Mouse (Mus musculus) embryonic facial prominence, embryonic 15.5 days (tissue): ENCODE data around the gene Heatr6. TPM values are rescaled to one million over a fixed set of nuclear protein-coding genes. Genes with fewer than 3 reads are reported as not detected.

Experiments used
- ATAC-seq: fragments of 200-750 bp; cut with Nextera tagmentation; 2 replicates; pipeline ENCODE4 v1.8.0; 2017; ENCODE audit warnings: low read depth, moderate TSS enrichment; ENCODE audit not compliant: insufficient number of reproducible peaks, low FRiP score, low TSS enrichment
- H3K27ac ChIP-seq: fragments of 300-500 bp; sonication (generic); replicated peaks from 2 replicates; pipeline ENCODE4 v1.5.1; 2015; ENCODE audit warnings: mild to moderate bottlenecking, inconsistent platforms
- H3K27me3 ChIP-seq: fragments of 300-500 bp; sonication (generic); 2 replicates; pipeline ENCODE4 v1.6.1; 2015; ENCODE audit warnings: inconsistent platforms
- H3K36me3 ChIP-seq: fragments of 300-500 bp; sonication (generic); 2 replicates; pipeline ENCODE4 v1.6.1; 2015; ENCODE audit warnings: mild to moderate bottlenecking, inconsistent platforms
- H3K4me1 ChIP-seq: fragments of 300-500 bp; sonication (generic); 2 replicates; pipeline ENCODE4 v1.6.1; 2015; ENCODE audit warnings: inconsistent platforms
- H3K4me2 ChIP-seq: fragments of 300-500 bp; sonication (generic); replicated peaks from 2 replicates; pipeline ENCODE4 v1.6.1; 2015; ENCODE audit warnings: mild to moderate bottlenecking, inconsistent platforms
- H3K4me3 ChIP-seq: fragments of 300-500 bp; sonication (generic); replicated peaks from 2 replicates; pipeline ENCODE4 v1.5.1; 2015; ENCODE audit warnings: mild to moderate bottlenecking, inconsistent platforms
- H3K9ac ChIP-seq: fragments of 300-500 bp; sonication (generic); 2 replicates; pipeline ENCODE4 v1.6.1; 2015; ENCODE audit warnings: inconsistent platforms
- H3K9me3 ChIP-seq: fragments of 300-500 bp; sonication (generic); replicated peaks from 2 replicates; pipeline ENCODE4 v1.6.1; 2016; ENCODE audit warnings: inconsistent platforms
- WGBS: fragments of 180-500 bp; shearing (Covaris S2); methylation state at CpG from one replicate; pipeline ENCODE4 v1.1.7; 2015; 5-methylcytosine and 5-hydroxymethylcytosine counted together
- polyA plus RNA-seq: library from polyadenylated mRNA; unstranded; fragments of >200 nt; fragmentation: Nextera tagmentation; extraction: Ambion mirVana; gene quantifications from 2 replicates; pipeline ENCODE4 v1.2.1, GENCODE M21; 2015

The Heatr6 gene
- polyA plus RNA-seq, 1 experiment from 2014 or later = 27.3 TPM

GRCm38 (mm10) chr11:83734215-83734614, 19.3 kb upstream of the Heatr6 start:
- Histone ChIP-seq H3K27me3 (no peaks in the 10 kb centered on the region), H3K27ac (no peak overlapping the region), H3K4me1 (no peaks in the 10 kb centered on the region), H3K9me3 (no peaks in the 10 kb centered on the region), H3K9ac (no peak overlapping the region), H3K36me3 (no peaks in the 10 kb centered on the region), H3K4me2 (no peak overlapping the region), H3K4me3 (no peak overlapping the region)
- ATAC-seq = no peak
- WGBS = 78% methylated on average over 1 of the region's 1 CpGs

DNA sequence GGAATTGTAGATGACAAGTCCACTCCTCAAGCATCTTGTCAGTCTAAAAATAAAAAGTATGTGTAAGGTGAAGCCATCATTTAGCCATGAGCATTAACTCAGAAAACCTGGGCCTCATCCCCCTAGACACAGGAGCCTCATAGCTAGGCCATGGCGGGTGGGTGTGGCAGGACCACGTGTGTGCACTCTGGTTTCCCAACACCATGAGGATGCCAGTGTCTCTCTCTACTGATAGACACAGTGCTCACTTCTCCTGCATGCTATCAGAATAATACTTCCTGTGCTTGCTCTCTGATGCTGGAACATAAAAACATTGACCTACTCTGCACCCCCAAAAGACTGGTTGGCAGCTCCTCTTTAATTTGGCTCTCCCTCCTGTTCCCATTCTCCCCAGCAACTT, 17.6 kb upstream of the Heatr6 start:
- Histone ChIP-seq H3K4me3 (no peak overlapping the region), H3K9me3 (no peaks in the 10 kb centered on the region), H3K9ac (no peak overlapping the region), H3K36me3 (no peaks in the 10 kb centered on the region), H3K27ac (no peak overlapping the region), H3K27me3 (peaks cover 3% of the 10 kb centered on the region; the same call in 1 of the 2 replicates), H3K4me1 (no peaks in the 10 kb centered on the region), H3K4me2 (no peak overlapping the region)
- no peak for ATAC-seq
- 67% methylated on average over 2 of the region's 2 CpGs for WGBS

- no peak overlapping the region for H3K27ac ChIP-seq
- no peak overlapping the region for H3K4me3 ChIP-seq
- H3K27me3 ChIP-seq = peaks cover 13% of the 10 kb centered on the region; the same call in 1 of the 2 replicates
- H3K4me2 ChIP-seq = no peak overlapping the region
- H3K36me3 ChIP-seq = no peaks in the 10 kb centered on the region
- no peaks in the 10 kb centered on the region for H3K9me3 ChIP-seq
- no peaks in the 10 kb centered on the region for H3K4me1 ChIP-seq
- no peak overlapping the region for H3K9ac ChIP-seq
- 67% methylated on average over 3 of the region's 3 CpGs for WGBS
- ATAC-seq = no peak
Observed at GRCm38 (mm10) chr11:83737109-83737558, 16.4 kb upstream of the Heatr6 start.

- Histone ChIP-seq H3K27ac (no peak overlapping the region), H3K4me2 (no peak overlapping the region), H3K4me1 (no peaks in the 10 kb centered on the region), H3K9ac (no peak overlapping the region), H3K4me3 (no peak overlapping the region), H3K9me3 (no peaks in the 10 kb centered on the region), H3K36me3 (no peaks in the 10 kb centered on the region), H3K27me3 (peaks cover 13% of the 10 kb centered on the region; the same call in 1 of the 2 replicates)
- WGBS = 25% methylated on average over 5 of the region's 5 CpGs
- ATAC-seq = no peak
Observed at GRCm38 (mm10) chr11:83739241-83739640, 14.3 kb upstream of the Heatr6 start.

- H3K4me1 ChIP-seq = no peaks in the 10 kb centered on the region
- H3K27ac ChIP-seq = no peak overlapping the region
- WGBS = 78% methylated on average over 4 of the region's 4 CpGs
- no peaks in the 10 kb centered on the region for H3K9me3 ChIP-seq
- ATAC-seq = no peak
- H3K27me3 ChIP-seq = peaks cover 18% of the 10 kb centered on the region; the same call in 1 of the 2 replicates
- no peak overlapping the region for H3K9ac ChIP-seq
- no peak overlapping the region for H3K4me3 ChIP-seq
- H3K4me2 ChIP-seq = no peak overlapping the region
- H3K36me3 ChIP-seq = no peaks in the 10 kb centered on the region
Observed at GRCm38 (mm10) chr11:83740443-83740991, 13.0 kb upstream of the Heatr6 start.

GRCm38 (mm10) chr11:83741841-83742240, 11.7 kb upstream of the Heatr6 start:
- Histone ChIP-seq H3K9me3 (no peaks in the 10 kb centered on the region), H3K4me3 (no peak overlapping the region), H3K27ac (no peak overlapping the region), H3K36me3 (no peaks in the 10 kb centered on the region), H3K9ac (no peak overlapping the region), H3K4me2 (no peak overlapping the region), H3K4me1 (no peaks in the 10 kb centered on the region), H3K27me3 (peaks cover 18% of the 10 kb centered on the region; the same call in 1 of the 2 replicates)
- ATAC-seq = no peak
- 74% methylated on average over 5 of the region's 5 CpGs for WGBS

GRCm38 (mm10) chr11:83742731-83743355, 10.7 kb upstream of the Heatr6 start:
- ATAC-seq = no peak
- Histone ChIP-seq H3K27ac (no peak overlapping the region), H3K4me1 (no peaks in the 10 kb centered on the region), H3K36me3 (no peaks in the 10 kb centered on the region), H3K9ac (no peak overlapping the region), H3K9me3 (no peaks in the 10 kb centered on the region), H3K4me2 (no peak overlapping the region), H3K27me3 (peaks cover 20% of the 10 kb centered on the region; the same call in 1 of the 2 replicates), H3K4me3 (no peak overlapping the region)
- 59% methylated on average over 9 of the region's 9 CpGs for WGBS

DNA sequence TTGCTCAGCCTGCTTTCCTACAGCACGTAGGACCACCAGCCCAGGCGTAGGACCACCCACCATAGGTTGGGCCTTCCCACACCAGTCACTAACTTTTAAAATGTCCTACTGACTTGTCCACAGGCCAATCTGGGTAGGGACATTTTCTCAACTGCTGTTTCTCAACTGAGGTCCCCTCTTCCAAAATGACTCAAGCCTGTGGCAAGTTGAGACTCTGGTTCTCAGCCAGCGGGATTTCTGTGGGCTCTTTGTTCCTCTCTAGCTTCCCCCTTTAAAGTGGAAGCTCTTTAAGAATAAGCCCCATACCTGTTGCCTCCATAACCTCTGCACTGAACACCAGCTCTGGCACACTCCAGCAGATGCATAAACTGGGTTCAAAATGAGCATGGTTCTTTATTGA, 10.0 kb upstream of the Heatr6 start:
- Histone ChIP-seq H3K27ac (no peak overlapping the region), H3K9ac (no peak overlapping the region), H3K4me3 (no peak overlapping the region), H3K4me2 (no peak overlapping the region), H3K27me3 (peaks cover 23% of the 10 kb centered on the region; the same call in 1 of the 2 replicates), H3K36me3 (no peaks in the 10 kb centered on the region), H3K4me1 (no peaks in the 10 kb centered on the region), H3K9me3 (no peaks in the 10 kb centered on the region)
- WGBS = 75% methylated on average over 3 of the region's 3 CpGs
- no peak for ATAC-seq

- Histone ChIP-seq H3K4me2 (no peak overlapping the region), H3K4me1 (no peaks in the 10 kb centered on the region), H3K9ac (no peak overlapping the region), H3K9me3 (no peaks in the 10 kb centered on the region), H3K27me3 (peaks cover 18% of the 10 kb centered on the region; the same call in 1 of the 2 replicates), H3K4me3 (no peak overlapping the region), H3K36me3 (no peaks in the 10 kb centered on the region), H3K27ac (no peak overlapping the region)
- WGBS = 34% methylated on average over 4 of the region's 4 CpGs
- no peak for ATAC-seq
Observed at GRCm38 (mm10) chr11:83746152-83746551, 7.3 kb upstream of the Heatr6 start.

DNA sequence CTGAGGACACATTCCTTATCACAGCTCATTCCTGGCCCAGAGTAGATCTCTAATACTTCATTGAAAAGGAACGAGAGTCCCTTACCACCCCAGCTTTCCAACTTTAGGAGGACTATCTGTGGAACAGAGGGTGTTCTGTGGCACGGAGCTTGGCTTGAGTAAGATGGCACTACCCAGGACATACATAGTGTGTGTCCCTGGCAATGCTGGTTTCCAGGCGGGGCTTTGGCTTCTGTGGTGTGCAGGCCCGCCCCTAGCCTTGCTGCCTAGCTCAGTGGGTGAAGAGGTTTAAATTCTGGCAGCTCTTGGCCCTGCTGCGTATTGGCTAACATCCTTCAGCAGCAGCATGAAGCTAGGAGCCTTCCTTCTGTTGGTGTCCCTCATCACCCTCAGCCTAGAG, 6.8 kb upstream of the Heatr6 start, which contains the start of gene Wfdc21:
Gene Wfdc21, plus strand, starts transcription at position 260 of the 400 bp plus-strand sequence.
- H3K9me3 ChIP-seq = no peaks in the 10 kb centered on the region
- H3K4me2 ChIP-seq = no peak within 1 kb of the TSS
- WGBS = 63% methylated on average over 5 of the region's 5 CpGs
- no peak for ATAC-seq
- H3K27ac ChIP-seq = no peak within 1 kb of the TSS
- H3K27me3 ChIP-seq = 0 out of 2 replicates have a peak, but pooled peaks cover 12% of the 10 kb centered on the region
- H3K4me1 ChIP-seq = no peaks in the 10 kb centered on the region
- no peak within 1 kb of the TSS for H3K9ac ChIP-seq
- H3K36me3 ChIP-seq = no peaks in the 10 kb centered on the region
- no peak within 1 kb of the TSS for H3K4me3 ChIP-seq

DNA sequence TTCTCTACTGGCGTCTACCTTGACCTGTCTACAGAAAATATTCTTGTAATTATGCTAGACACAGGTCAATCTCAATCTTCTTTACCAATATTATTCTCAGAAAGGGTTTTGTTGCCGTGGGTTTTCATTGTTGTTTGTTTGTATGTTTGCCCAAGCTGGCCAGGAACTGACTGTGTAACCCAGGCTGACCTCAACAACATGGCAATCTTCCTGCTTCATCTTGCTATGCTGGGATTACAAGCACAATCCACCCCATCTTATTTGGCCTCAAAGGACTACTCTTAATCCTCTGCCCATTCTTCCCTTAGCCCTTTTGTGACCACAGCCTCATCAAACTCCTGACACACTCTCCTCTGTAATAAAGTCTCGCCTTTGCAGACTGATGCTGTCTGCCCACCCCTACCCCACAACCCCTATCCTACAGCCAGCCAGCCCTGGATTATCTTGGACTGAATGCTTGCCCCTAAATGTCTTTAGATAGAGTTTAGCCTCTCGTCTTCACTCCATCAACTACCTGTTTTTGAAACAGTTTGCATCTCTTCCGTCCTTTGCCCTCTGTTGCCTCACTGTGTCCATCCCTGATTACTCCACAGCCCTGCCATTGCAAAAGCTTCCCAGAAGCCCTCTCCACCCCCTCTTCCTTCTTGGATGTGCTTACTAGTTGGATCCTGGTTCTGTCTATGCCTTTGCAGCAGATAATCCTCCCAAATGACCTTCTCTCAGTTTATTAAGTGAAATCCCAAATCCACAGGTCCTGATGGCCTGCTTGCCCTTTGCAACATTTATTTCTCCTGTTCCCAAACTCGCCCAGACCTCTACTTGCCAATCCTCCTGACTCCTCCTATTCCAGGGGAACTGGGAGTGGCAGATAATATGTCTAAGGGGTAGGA, 5.9 kb upstream of the Heatr6 start:
- no peaks in the 10 kb centered on the region for H3K4me1 ChIP-seq
- H3K36me3 ChIP-seq = no peaks in the 10 kb centered on the region
- ATAC-seq = no peak
- H3K27me3 ChIP-seq = peaks cover 16% of the 10 kb centered on the region
- H3K4me2 ChIP-seq = no peak overlapping the region
- H3K4me3 ChIP-seq = no peak overlapping the region
- H3K27ac ChIP-seq = no peak overlapping the region
- no peaks in the 10 kb centered on the region for H3K9me3 ChIP-seq
- H3K9ac ChIP-seq = no peak overlapping the region
- 65% methylated on average over 6 of the region's 6 CpGs for WGBS
